Mouse (Mus musculus): ENCODE results near the gene Bid. TPM values are rescaled to one million over a fixed set of nuclear protein-coding genes. Genes with fewer than 3 reads are reported as not detected.

Bid gene
- polyA plus RNA-seq (2015; fragmentation: Nextera tagmentation; extraction: Ambion mirVana), result 34.2 and 35.8 TPM in 2 replicates

- H3K36me3 ChIP-seq (ENCODE audit: insufficient read depth, low read length), result no peaks in the 10 kb centered on the region
- H3K4me3 ChIP-seq (replicated peaks; ENCODE audit: low read depth, low read length), result peak within 1 kb of the TSS; percentile 63
- H3K9ac ChIP-seq (ENCODE audit: low read depth, low read length), result peak within 1 kb of the TSS; percentile 58
- ATAC-seq (replicated peaks; ENCODE audit: low FRiP score, low read depth), result peak; percentile 90
- TF ChIP-seq CTCF (IDR thresholded peaks at IDR 0.05; ENCODE audit: low read depth), result no peak
- H3K27me3 ChIP-seq (ENCODE audit: insufficient read depth, low read length), result 0 out of 2 replicates have a peak, but pooled peaks cover 4% of the 10 kb centered on the region
- DNase-seq (ENCODE audit: low spot score), result peak; percentile 87
- peak within 1 kb of the TSS; percentile 36; the same call in 1 of the 2 replicates for H3K27ac ChIP-seq
- peak within 1 kb of the TSS; percentile 95 for H3K4me2 ChIP-seq (ENCODE audit: low read length)
- WGBS, result 1% methylated on average over 63 of the region's 67 CpGs
- H3K4me1 ChIP-seq (replicated peaks; ENCODE audit: insufficient read depth, low read length), result no peaks in the 10 kb centered on the region
- H3K9me3 ChIP-seq (replicated peaks; ENCODE audit: low read length), result no peaks in the 10 kb centered on the region
Observed at GRCm38 (mm10) chr6:120916074-120916971, at the start of gene Bid. TSS of gene Bid (minus strand) at chr6:120916853.

DNA sequence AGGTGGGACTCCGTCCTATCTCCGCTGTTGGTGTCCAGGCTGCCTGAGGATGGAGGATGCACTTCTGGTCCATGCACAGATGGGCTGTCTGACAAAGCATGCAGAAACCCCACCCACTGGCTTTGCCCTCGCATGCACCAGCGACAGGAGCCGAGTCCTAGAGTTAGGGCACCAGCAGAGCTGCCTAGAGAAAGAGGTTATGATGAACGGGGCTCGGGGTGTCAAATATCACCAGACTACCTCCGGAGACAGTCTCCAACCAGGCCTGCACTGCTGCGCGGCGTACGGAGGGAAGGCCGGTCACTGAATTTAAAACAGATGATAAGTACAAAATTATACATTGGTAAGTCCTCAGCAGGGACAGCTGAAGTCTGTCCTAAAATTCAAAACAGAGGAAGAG lies 49.2 kb upstream of the Bid start:
- 50% methylated on average over 13 of the region's 13 CpGs for WGBS

GRCm38 (mm10) chr6:120964179-120964578 lies 47.5 kb upstream of the Bid start:
- ATAC-seq (replicated peaks; ENCODE audit: low FRiP score, low read depth) (no peak), DNase-seq (ENCODE audit: low spot score) (no peak)
- Histone ChIP-seq H3K4me3 (replicated peaks; ENCODE audit: low read depth, low read length) (no peak overlapping the region), H3K36me3 (ENCODE audit: insufficient read depth, low read length) (0 out of 2 replicates have a peak, but pooled peaks cover under 1% of the 10 kb centered on the region), H3K9me3 (replicated peaks; ENCODE audit: low read length) (no peaks in the 10 kb centered on the region), H3K4me1 (replicated peaks; ENCODE audit: insufficient read depth, low read length) (no peaks in the 10 kb centered on the region), H3K27me3 (ENCODE audit: insufficient read depth, low read length) (no peaks in the 10 kb centered on the region), H3K27ac (no peak overlapping the region), H3K4me2 (ENCODE audit: low read length) (no peak overlapping the region), H3K9ac (ENCODE audit: low read depth, low read length) (no peak overlapping the region)
- WGBS, result 93% methylated on average over 3 of the region's 3 CpGs
- TF ChIP-seq CTCF (IDR thresholded peaks at IDR 0.05; ENCODE audit: low read depth), result no peak

More for the DNA sequence above, 49.2 kb upstream of the Bid start:
- ATAC-seq (replicated peaks; ENCODE audit: low FRiP score, low read depth) (no peak), DNase-seq (ENCODE audit: low spot score) (no peak)
- H3K36me3 ChIP-seq (ENCODE audit: insufficient read depth, low read length), result 0 out of 2 replicates have a peak, but pooled peaks cover 6% of the 10 kb centered on the region
- H3K9ac ChIP-seq (ENCODE audit: low read depth, low read length), result no peak overlapping the region
- TF ChIP-seq CTCF (IDR thresholded peaks at IDR 0.05; ENCODE audit: low read depth), result no peak
- no peaks in the 10 kb centered on the region for H3K4me1 ChIP-seq (replicated peaks; ENCODE audit: insufficient read depth, low read length)
- no peaks in the 10 kb centered on the region for H3K27me3 ChIP-seq (ENCODE audit: insufficient read depth, low read length)
- H3K4me2 ChIP-seq (ENCODE audit: low read length), result no peak overlapping the region
- no peak overlapping the region for H3K4me3 ChIP-seq (replicated peaks; ENCODE audit: low read depth, low read length)
- H3K27ac ChIP-seq, result no peak overlapping the region
- no peaks in the 10 kb centered on the region for H3K9me3 ChIP-seq (replicated peaks; ENCODE audit: low read length)

DNA sequence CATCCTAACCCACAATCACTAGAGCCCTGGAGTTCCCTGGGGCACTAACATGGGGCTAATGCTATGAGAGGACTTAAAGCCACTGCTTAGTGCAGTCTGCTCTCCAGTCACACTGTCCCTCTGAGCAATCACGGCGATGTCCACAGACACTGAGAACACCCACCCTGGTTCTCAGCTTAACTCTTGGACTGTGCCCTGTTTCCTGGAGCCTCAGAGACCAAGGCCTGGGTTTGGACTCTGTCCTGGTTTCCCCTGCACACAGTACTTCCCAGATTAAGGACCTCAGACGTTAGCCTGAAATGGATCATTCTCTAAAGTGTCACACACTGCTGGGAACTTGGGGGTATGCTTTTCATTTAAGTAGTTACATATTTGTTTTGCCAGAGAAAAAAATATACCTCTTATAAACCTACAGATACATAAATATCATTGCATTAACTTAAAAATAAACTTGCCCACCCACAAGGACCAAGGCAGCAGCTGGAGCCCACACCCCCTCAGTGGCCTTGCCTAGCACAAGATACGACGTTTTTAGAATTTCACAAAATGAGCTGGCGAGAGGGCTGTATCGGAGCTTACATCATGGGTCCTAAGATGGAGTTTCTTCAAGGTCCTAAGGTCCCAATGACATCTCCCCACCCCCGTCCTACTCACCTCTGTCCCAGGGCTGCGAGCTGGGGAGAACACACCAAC lies 43.8 kb upstream of the Bid start:
- no peak overlapping the region for H3K27ac ChIP-seq

DNA sequence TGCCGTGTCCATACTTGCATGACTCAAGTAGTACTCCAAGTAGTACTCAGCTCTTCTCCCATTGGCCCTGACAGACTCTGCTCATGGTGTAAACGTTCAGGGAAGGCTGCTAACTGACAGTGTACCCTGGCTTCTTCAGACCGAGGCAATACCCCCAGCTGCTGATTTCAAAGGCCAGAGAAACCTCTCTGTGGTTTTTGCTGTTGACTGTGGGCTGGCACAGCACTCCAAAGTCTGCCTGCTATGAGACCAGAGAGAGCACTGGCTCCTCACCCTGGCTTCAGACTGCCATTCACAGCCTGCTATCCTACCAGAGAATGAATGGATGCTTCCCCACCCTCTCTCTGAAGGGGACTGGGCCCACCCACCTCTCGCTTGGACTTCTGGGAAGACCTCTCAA lies 40.7 kb upstream of the Bid start:
- H3K9me3 ChIP-seq (replicated peaks; ENCODE audit: low read length), result no peaks in the 10 kb centered on the region
- no peak for ATAC-seq (replicated peaks; ENCODE audit: low FRiP score, low read depth)
- H3K9ac ChIP-seq (ENCODE audit: low read depth, low read length), result no peak overlapping the region

More for the DNA sequence above, 43.8 kb upstream of the Bid start:
- H3K36me3 ChIP-seq (ENCODE audit: insufficient read depth, low read length), result peaks cover 24% of the 10 kb centered on the region; the same call in 1 of the 2 replicates
- 90% methylated on average over 9 of the region's 9 CpGs for WGBS
- H3K9ac ChIP-seq (ENCODE audit: low read depth, low read length), result no peak overlapping the region
- no peaks in the 10 kb centered on the region for H3K27me3 ChIP-seq (ENCODE audit: insufficient read depth, low read length)
- ATAC-seq (replicated peaks; ENCODE audit: low FRiP score, low read depth), result no peak
- DNase-seq (ENCODE audit: low spot score), result no peak
- H3K4me2 ChIP-seq (ENCODE audit: low read length), result no peak overlapping the region
- H3K4me3 ChIP-seq (replicated peaks; ENCODE audit: low read depth, low read length), result no peak overlapping the region
- no peaks in the 10 kb centered on the region for H3K9me3 ChIP-seq (replicated peaks; ENCODE audit: low read length)
- H3K4me1 ChIP-seq (replicated peaks; ENCODE audit: insufficient read depth, low read length), result no peaks in the 10 kb centered on the region
- TF ChIP-seq CTCF (IDR thresholded peaks at IDR 0.05; ENCODE audit: low read depth), result no peak

More for the DNA sequence above, 40.7 kb upstream of the Bid start:
- Histone ChIP-seq H3K27me3 (ENCODE audit: insufficient read depth, low read length) (no peaks in the 10 kb centered on the region), H3K4me2 (ENCODE audit: low read length) (no peak overlapping the region), H3K4me1 (replicated peaks; ENCODE audit: insufficient read depth, low read length) (no peaks in the 10 kb centered on the region), H3K4me3 (replicated peaks; ENCODE audit: low read depth, low read length) (no peak overlapping the region), H3K27ac (no peak overlapping the region), H3K36me3 (ENCODE audit: insufficient read depth, low read length) (peaks cover 30% of the 10 kb centered on the region; the same call in 1 of the 2 replicates)
- TF ChIP-seq CTCF (IDR thresholded peaks at IDR 0.05; ENCODE audit: low read depth), result no peak
- no peak for DNase-seq (ENCODE audit: low spot score)
- WGBS, result 84% methylated on average over 4 of the region's 4 CpGs
